Mouse (Mus musculus) CD4-positive helper T cell, adult 2 months (primary cell): ENCODE measurements around the gene Gm49321.

Experiments
- DNase-seq: peaks from one replicate; pipeline ENCODE4 v3.0.0-alpha.2; 2012; ENCODE audit warnings: low read depth, missing footprints, low spot score

Gene Gm49321

GRCm38 (mm10) chr12:74013739-74014138 lies 76.3 kb downstream of the Gm49321 start:
- DNase-seq, result peak; percentile 41

- DNase-seq, result peak; percentile 12
Observed at GRCm38 (mm10) chr12:74014739-74015270, 77.4 kb downstream of the Gm49321 start.

- DNase-seq, result no peak
Observed at GRCm38 (mm10) chr12:74015491-74015890, 78.0 kb downstream of the Gm49321 start.
